Mouse (Mus musculus) frontal cortex, adult 2 months (tissue): Measurements from ENCODE around the gene Foxl1. TPM values are rescaled to one million over a fixed set of nuclear protein-coding genes. Genes with fewer than 3 reads are reported as not detected.

Experiments
- DNase-seq, 2 experiments: peaks; one replicate each; pipeline ENCODE4 v3.0.0; 2022; ENCODE audit warnings: low spot score in 1 of 2; ENCODE audit errors: extremely low spot score in 1 of 2
- polyA plus RNA-seq: library from polyadenylated mRNA; depleted of rRNA; stranded (reverse); fragments of >200 nt; gene quantifications from 2 replicates; pipeline ENCODE4 v1.2.3, GENCODE M21; 2012

Gene Foxl1
- polyA plus RNA-seq, 1 experiment: 0.10 TPM

DNA sequence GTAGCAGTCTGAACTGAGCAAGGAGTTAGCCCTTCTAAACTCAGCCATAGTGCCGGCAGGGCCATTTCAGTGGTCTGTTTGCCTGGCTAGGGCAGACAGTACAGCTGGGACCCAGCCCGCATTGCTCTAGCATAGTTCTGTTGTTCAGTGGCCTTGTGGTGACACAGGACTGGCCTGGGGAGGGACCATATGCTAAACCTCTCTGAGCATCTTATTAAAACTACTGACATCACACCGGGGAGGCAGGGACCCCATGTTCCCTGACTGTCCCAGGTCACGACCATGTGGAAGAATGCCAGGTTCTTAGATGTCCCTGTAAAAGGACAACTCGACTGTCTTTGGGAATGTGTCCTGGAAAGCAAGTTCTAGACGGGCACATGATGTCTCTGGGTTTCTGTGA is 35.6 kb upstream of the Foxl1 start:
- no peak for DNase-seq

DNA sequence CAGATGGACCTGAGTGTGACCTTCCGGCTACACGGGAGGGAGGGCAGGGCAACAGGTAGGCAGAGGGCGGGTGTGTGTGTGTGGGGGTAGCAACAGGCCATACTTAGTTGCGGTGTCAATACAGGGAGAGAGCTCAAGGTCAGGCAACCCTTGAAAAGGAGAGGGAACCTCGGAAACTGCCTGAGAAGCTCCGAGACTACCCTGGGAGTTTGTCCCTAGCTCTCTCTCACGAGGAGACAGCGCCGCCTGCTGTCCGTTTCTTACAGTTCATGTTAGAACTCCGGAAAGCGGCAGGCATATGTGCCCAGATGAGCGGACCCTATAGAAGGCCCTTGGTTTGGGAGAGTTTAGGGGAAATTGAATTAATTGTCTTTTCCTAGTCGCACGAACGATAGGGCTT is 35.1 kb upstream of the Foxl1 start:
- DNase-seq: peak; percentile 38 to 92

- no peak for DNase-seq
These were observed 34.2 kb upstream of the Foxl1 start for GRCm38 (mm10) chr8:121093496-121093895.

GRCm38 (mm10) chr8:121104049-121104818 is 23.5 kb upstream of the Foxl1 start:
- DNase-seq: peak; percentile 28 to 84

GRCm38 (mm10) chr8:121107668-121108656 is 19.8 kb upstream of the Foxl1 start, which contains the start of gene Mthfsd:
Gene Mthfsd, minus strand, starts transcription at chr8:121108392.
- DNase-seq: peak; percentile 97 to 100

GRCm38 (mm10) chr8:121108657-121109056 is 19.1 kb upstream of the Foxl1 start:
- DNase-seq: no peak

DNA sequence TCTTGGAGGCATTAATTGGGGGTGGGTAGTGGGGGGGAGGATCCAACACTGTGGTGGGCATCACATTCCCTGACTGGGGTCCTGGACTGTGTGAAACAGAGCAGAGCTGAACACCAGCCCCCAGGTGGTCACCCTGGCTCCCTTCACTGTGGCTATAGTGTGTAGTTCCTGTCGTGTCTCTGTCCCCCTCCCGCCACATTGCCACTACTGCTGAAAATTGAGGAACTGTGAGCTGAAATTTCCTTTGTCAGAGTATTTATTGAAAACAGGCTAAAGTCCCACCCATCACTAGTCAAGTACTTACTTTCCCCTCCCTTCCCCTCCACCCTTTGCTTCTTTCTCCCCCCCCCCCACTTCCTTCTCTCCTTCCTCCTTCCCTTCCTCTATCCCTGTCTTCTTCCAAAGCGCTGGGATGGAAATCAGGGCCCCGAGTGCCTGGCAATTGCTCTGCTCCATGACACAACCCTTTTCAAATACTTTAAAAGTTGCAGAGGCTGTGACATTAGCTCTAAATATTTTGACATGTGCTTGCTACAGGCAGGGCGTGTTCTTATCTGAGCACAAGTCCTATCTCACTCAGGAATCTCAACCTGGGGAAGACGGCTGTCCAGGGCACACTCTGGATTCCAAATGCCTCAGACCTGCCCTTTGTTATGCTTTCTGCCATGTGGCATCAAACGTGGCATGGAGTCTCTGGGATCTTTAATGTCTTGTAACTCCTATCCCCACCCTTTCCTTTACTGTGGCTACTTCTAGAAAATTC is 16.4 kb upstream of the Foxl1 start:
- DNase-seq: no peak

- peak; percentile 82 to 99 for DNase-seq
These were observed 14.5 kb upstream of the Foxl1 start for GRCm38 (mm10) chr8:121113261-121113660.

DNA sequence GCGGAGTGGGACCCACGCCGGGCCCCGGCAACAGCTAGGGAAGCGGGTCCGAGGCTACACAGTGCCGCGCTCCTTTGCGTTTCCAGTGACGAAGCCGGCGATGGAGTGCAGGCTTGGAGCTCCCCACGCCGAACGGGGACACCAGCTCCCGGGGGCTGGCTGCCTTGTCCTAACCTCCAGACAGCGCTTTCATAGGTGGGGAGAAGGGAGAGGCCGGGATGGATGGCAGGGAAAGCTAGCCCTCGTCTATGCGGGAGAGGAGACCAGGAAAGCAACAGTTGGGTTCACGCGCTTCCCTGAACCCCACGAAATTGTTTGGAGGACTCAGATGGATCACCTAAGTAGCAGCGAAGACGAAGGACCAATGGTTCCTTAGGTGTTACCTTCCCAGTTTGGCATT is 12.6 kb upstream of the Foxl1 start:
- DNase-seq: no peak

DNA sequence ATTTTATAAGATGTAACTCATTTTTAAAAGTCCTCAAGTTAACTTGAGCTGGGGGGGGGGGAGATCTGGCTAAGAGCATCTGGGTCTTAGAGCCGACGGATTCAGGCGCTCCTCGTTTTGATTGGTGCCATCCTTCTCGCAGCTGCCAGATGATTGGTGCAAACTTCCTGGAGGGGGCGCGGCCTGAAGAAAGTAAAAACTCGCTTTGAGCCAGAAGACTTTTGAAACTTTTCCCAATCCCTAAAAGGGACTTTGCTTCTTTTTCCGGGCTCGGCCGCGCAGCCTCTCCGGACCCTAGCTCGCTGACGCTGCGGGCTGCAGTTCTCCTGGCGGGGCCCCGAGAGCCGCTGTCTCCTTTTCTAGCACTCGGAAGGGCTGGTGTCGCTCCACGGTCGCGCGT is 11.8 kb upstream of the Foxl1 start, which contains the start of gene Foxc2:
TSS of gene Foxc2 (plus strand) at position 224 of the 400 bp plus-strand sequence.
- peak in 1 of 2 experiments; percentile 56 for DNase-seq

DNA sequence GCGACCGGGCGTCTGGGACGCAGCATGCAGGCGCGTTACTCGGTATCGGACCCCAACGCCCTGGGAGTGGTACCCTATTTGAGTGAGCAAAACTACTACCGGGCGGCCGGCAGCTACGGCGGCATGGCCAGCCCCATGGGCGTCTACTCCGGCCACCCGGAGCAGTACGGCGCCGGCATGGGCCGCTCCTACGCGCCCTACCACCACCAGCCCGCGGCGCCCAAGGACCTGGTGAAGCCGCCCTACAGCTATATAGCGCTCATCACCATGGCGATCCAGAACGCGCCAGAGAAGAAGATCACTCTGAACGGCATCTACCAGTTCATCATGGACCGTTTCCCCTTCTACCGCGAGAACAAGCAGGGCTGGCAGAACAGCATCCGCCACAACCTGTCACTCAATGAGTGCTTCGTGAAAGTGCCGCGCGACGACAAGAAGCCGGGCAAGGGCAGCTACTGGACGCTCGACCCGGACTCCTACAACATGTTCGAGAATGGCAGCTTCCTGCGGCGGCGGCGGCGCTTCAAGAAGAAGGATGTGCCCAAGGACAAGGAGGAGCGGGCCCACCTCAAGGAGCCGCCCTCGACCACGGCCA is 11.1 kb upstream of the Foxl1 start:
- DNase-seq: no peak

DNA sequence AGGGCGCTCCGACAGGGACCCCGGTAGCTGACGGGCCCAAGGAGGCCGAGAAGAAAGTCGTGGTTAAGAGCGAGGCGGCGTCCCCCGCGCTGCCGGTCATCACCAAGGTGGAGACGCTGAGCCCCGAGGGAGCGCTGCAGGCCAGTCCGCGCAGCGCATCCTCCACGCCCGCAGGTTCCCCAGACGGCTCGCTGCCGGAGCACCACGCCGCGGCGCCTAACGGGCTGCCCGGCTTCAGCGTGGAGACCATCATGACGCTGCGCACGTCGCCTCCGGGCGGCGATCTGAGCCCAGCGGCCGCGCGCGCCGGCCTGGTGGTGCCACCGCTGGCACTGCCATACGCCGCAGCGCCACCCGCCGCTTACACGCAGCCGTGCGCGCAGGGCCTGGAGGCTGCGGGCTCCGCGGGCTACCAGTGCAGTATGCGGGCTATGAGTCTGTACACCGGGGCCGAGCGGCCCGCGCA is 10.5 kb upstream of the Foxl1 start:
- no peak for DNase-seq

GRCm38 (mm10) chr8:121117906-121118305 is 9.8 kb upstream of the Foxl1 start:
- DNase-seq: no peak

- no peak for DNase-seq
These were observed 8.9 kb upstream of the Foxl1 start for GRCm38 (mm10) chr8:121118634-121119420.

GRCm38 (mm10) chr8:121119635-121120455 is 7.9 kb upstream of the Foxl1 start:
- DNase-seq: no peak

DNA sequence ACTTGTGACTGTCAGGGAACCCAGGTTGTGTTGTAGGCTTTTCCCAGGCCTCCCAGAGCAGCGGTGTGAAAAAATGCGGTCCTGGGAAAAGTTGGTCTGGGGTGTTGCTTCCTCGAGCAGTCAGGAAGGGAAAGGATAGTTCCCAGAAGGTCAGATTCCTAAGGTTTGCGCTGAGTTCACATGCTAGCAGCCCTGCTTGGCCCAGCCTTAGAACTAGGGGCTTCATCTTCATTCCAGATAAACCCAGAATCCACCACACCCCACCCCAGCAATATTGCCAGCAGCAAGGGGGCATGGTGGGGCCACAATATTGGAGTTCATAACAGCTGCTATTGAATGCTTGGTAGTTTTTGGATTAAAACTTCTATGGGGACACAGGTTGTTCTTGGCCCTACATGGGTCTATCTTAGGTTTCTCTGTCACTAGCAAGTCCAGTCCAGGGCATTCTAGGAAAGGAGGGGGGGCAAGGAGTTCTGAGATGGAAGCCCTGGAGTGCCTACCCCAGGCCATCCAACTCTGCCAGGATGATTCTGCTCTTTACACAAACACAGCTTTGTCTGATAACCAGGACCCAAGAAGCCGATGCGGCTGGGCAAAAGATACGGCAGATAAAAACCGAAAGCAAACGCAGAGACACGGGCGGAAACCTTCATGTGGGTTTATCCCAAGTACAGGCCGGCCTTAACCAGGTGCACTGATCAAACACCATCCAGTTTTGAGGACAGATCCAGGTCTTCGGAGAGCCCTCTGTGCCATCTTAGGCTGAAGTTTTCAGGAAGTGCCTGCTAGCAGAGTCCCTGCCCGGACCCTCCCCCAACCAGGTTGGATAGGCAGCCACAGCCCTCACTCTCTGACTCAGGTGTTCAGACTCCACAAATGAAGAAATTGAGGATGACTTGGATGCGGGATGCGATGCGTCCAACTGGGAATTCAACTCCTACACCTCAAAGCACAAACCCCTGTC is 7.0 kb upstream of the Foxl1 start:
- DNase-seq: no peak

GRCm38 (mm10) chr8:121121704-121122103 is 6.0 kb upstream of the Foxl1 start:
- no peak for DNase-seq
